Mouse (Mus musculus): Measurements from ENCODE around the gene Itih1. TPM values are rescaled to one million over a fixed set of nuclear protein-coding genes. Genes with fewer than 3 reads are reported as not detected.

The Itih1 gene
- polyA plus RNA-seq, 1 experiment = not detected

DNA sequence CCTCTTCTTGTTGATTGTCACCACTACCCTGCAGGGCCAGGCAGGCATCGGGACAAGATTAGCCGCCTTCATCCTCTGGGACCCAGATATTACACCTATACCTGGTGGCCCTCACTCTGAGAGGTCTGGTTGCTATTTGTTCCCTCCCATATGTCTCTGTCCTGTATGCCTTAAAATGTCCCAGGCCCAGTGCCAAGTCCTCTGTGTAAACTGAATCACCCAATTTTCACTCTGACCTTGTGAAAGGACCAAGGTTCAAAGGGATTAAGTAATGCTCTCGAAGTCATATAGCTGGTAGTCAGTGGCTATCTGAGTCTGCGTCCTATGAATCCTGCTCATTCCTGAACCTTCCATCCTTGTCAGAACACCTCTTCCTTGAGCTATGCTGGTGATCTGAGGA is 12.7 kb downstream of the Itih1 start:
- no peak overlapping the region for H3K4me3 ChIP-seq (ENCODE audit: low read depth, low read length)
- no peaks in the 10 kb centered on the region for H3K9me3 ChIP-seq (replicated peaks; ENCODE audit: control insufficient read depth, insufficient read depth, low read length, poor library complexity, severe bottlenecking)
- H3K27me3 ChIP-seq (ENCODE audit: control insufficient read depth, insufficient read depth, low read length, poor library complexity, severe bottlenecking) = no peaks in the 10 kb centered on the region
- H3K4me1 ChIP-seq (ENCODE audit: control insufficient read depth, insufficient read depth, low read length) = no peaks in the 10 kb centered on the region
- H3K27ac ChIP-seq (ENCODE audit: insufficient read depth, low read length) = no peak overlapping the region
- no peaks in the 10 kb centered on the region for H3K36me3 ChIP-seq (ENCODE audit: control insufficient read depth, insufficient read depth, low read length, poor library complexity, severe bottlenecking)
- H3K9ac ChIP-seq (ENCODE audit: low read depth, poor library complexity, severe bottlenecking) = no peak overlapping the region
- TF ChIP-seq POLR2A (IDR thresholded peaks at IDR 0.05; ENCODE audit: insufficient read depth, low read length) (no peak), EP300 (IDR thresholded peaks at IDR 0.05; ENCODE audit: insufficient read depth, low read depth, low read length) (no peak), CTCF (IDR thresholded peaks at IDR 0.05; ENCODE audit: low read depth, low read length) (no peak)

DNA sequence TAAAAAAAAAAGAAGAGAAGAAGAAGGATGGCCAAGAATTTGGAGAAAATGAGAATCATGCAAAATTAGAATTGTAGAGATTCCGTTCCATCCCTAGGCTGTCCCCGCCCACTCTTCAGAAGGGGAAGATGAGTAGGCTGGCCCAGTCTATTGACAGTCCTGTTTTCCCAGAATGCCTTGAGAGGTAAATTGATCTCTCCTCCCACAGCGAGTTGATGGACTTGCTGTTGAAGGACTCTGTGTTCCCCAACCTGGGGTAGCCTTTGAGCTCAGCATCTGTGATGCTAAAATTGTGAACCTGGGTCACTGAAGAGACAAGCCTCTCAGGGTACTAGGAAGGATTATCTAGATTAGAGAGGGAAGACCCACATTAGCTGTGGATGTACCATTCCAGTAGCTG is 17.6 kb downstream of the Itih1 start:
- no peak for TF ChIP-seq EP300 (IDR thresholded peaks at IDR 0.05; ENCODE audit: insufficient read depth, low read depth, low read length)
- no peak for TF ChIP-seq POLR2A (IDR thresholded peaks at IDR 0.05; ENCODE audit: insufficient read depth, low read length)
- no peak for TF ChIP-seq CTCF (IDR thresholded peaks at IDR 0.05; ENCODE audit: low read depth, low read length)
- Histone ChIP-seq H3K9ac (ENCODE audit: low read depth, poor library complexity, severe bottlenecking) (no peak overlapping the region), H3K4me3 (ENCODE audit: low read depth, low read length) (no peak overlapping the region), H3K9me3 (replicated peaks; ENCODE audit: control insufficient read depth, insufficient read depth, low read length, poor library complexity, severe bottlenecking) (no peaks in the 10 kb centered on the region), H3K27ac (ENCODE audit: insufficient read depth, low read length) (no peak overlapping the region), H3K4me1 (ENCODE audit: control insufficient read depth, insufficient read depth, low read length) (no peaks in the 10 kb centered on the region), H3K36me3 (ENCODE audit: control insufficient read depth, insufficient read depth, low read length, poor library complexity, severe bottlenecking) (no peaks in the 10 kb centered on the region), H3K27me3 (ENCODE audit: control insufficient read depth, insufficient read depth, low read length, poor library complexity, severe bottlenecking) (no peaks in the 10 kb centered on the region)

DNA sequence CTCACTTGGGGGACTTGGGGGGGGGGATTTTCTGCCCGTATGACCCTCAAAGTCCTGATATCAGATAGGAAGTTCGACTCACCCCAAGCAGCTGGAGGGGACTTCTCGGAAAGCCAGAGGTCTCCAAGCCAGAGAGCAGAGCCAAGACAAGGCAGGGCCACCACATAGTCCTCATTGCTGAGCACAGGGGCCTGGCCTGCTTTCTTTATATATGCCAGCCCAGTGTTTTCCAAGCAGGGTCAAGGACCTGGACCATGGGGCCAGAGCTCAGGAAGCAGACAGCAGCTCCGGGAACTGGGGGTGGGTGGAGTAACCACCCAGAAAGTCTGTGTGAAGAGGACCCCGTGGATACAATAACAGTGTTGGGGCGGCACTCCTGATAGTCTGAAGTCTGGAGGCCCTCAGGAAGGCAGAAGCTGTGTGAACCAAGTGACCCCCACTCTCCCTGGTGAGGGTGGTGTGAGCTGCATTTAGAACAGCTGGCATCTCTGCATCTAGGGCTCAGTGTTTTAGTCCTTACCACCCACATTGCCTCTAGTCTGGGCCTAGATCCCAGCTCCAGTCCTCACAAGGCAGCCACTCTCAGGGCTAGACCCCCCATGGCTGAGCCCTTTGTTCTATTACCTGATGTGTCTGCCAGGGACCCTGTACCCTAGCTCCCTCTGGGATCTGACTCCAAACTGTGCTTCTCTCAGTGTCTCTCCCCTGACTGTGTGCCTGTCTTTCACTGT is 19.5 kb downstream of the Itih1 start, which contains the start of gene Itih3:
Itih3 (minus strand) TSS at position 386 of the 731 bp plus-strand sequence.
- TF ChIP-seq POLR2A (IDR thresholded peaks at IDR 0.05; ENCODE audit: insufficient read depth, low read length) (no peak), EP300 (IDR thresholded peaks at IDR 0.05; ENCODE audit: insufficient read depth, low read depth, low read length) (no peak), CTCF (IDR thresholded peaks at IDR 0.05; ENCODE audit: low read depth, low read length) (no peak)
- Histone ChIP-seq H3K4me3 (ENCODE audit: low read depth, low read length) (no peak within 1 kb of the TSS), H3K9me3 (replicated peaks; ENCODE audit: control insufficient read depth, insufficient read depth, low read length, poor library complexity, severe bottlenecking) (no peaks in the 10 kb centered on the region), H3K27ac (ENCODE audit: insufficient read depth, low read length) (no peak within 1 kb of the TSS), H3K9ac (ENCODE audit: low read depth, poor library complexity, severe bottlenecking) (no peak within 1 kb of the TSS), H3K36me3 (ENCODE audit: control insufficient read depth, insufficient read depth, low read length, poor library complexity, severe bottlenecking) (no peaks in the 10 kb centered on the region), H3K4me1 (ENCODE audit: control insufficient read depth, insufficient read depth, low read length) (no peaks in the 10 kb centered on the region), H3K27me3 (ENCODE audit: control insufficient read depth, insufficient read depth, low read length, poor library complexity, severe bottlenecking) (no peaks in the 10 kb centered on the region)

DNA sequence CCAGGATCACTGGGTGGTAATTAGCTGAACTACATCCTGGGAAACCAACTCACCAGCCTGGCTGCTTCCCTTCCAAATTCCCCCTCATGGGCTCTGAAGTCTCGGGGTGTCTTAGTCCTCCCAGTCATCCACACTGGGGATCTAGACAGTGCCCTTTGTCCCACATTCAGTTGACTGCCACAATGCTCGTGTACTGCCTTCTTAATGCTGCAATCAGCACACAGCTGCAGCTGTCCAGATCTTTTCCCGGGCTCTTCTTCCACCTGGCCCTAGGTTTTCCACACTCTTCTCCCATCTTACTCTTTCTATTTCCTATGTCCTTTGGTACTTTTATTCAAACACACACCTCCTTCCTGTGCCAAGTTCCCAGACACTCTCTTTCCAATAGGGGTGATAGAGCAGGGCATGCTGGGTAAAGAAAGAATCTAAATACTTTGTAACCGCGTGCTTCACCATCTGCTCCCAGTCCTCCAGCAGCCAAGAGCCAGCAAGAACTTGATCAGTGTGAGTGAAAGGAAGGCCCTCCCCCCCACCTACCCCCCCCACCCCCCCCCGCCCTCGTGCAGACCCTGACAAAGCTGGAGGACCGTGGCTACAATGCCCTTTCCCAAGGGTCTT is 20.9 kb downstream of the Itih1 start:
- no peaks in the 10 kb centered on the region for H3K4me1 ChIP-seq (ENCODE audit: control insufficient read depth, insufficient read depth, low read length)
- H3K9ac ChIP-seq (ENCODE audit: low read depth, poor library complexity, severe bottlenecking) = no peak overlapping the region
- no peaks in the 10 kb centered on the region for H3K36me3 ChIP-seq (ENCODE audit: control insufficient read depth, insufficient read depth, low read length, poor library complexity, severe bottlenecking)
- no peak overlapping the region for H3K27ac ChIP-seq (ENCODE audit: insufficient read depth, low read length)
- no peaks in the 10 kb centered on the region for H3K27me3 ChIP-seq (ENCODE audit: control insufficient read depth, insufficient read depth, low read length, poor library complexity, severe bottlenecking)
- H3K9me3 ChIP-seq (replicated peaks; ENCODE audit: control insufficient read depth, insufficient read depth, low read length, poor library complexity, severe bottlenecking) = no peaks in the 10 kb centered on the region
- H3K4me3 ChIP-seq (ENCODE audit: low read depth, low read length) = no peak overlapping the region
- TF ChIP-seq EP300 (IDR thresholded peaks at IDR 0.05; ENCODE audit: insufficient read depth, low read depth, low read length) (no peak), CTCF (IDR thresholded peaks at IDR 0.05; ENCODE audit: low read depth, low read length) (no peak), POLR2A (IDR thresholded peaks at IDR 0.05; ENCODE audit: insufficient read depth, low read length) (no peak)

DNA sequence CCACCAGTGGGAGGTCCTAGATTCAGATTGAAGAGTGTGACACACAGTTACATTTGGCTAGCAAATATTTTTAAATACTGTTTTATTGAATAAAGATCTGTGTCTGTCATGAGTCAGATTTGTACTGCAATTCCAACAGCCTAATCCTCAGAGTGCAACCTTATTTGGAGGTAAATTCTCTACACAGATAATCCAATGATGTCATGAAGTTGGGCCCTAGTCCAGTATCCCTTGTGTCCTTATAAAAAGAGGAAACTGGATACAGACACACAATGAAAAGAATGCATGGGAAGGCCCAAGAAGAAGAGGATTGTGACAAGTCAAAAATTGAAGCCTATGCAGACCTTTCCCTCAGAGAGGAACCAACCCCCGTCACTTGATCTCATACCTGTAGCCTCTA is 26.6 kb downstream of the Itih1 start:
- Histone ChIP-seq H3K9ac (ENCODE audit: low read depth, poor library complexity, severe bottlenecking) (no peak overlapping the region), H3K9me3 (replicated peaks; ENCODE audit: control insufficient read depth, insufficient read depth, low read length, poor library complexity, severe bottlenecking) (no peaks in the 10 kb centered on the region), H3K27me3 (ENCODE audit: control insufficient read depth, insufficient read depth, low read length, poor library complexity, severe bottlenecking) (no peaks in the 10 kb centered on the region), H3K36me3 (ENCODE audit: control insufficient read depth, insufficient read depth, low read length, poor library complexity, severe bottlenecking) (no peaks in the 10 kb centered on the region), H3K4me1 (ENCODE audit: control insufficient read depth, insufficient read depth, low read length) (no peaks in the 10 kb centered on the region), H3K27ac (ENCODE audit: insufficient read depth, low read length) (no peak overlapping the region), H3K4me3 (ENCODE audit: low read depth, low read length) (no peak overlapping the region)
- TF ChIP-seq POLR2A (IDR thresholded peaks at IDR 0.05; ENCODE audit: insufficient read depth, low read length) (no peak), EP300 (IDR thresholded peaks at IDR 0.05; ENCODE audit: insufficient read depth, low read depth, low read length) (no peak), CTCF (IDR thresholded peaks at IDR 0.05; ENCODE audit: low read depth, low read length) (no peak)

DNA sequence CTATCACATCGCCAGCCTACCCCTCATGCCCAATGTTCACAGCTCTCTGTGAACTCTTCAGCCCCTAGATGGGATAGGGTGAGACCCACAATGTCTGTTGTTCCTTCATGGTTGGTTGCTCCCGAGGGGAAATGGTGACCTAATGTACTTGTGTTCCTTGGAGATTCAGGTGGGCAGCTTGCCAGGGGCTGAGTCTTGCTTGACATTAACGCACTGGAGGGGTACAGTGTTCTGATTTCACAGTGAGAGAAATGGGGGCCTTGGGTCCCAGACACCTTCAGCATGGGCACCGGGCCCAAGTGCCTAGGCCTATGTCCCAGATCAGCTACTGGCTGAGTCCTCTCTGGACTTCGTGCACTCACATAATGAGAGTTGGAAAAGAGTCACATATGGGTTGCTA is 29.7 kb downstream of the Itih1 start:
- H3K36me3 ChIP-seq (ENCODE audit: control insufficient read depth, insufficient read depth, low read length, poor library complexity, severe bottlenecking) = no peaks in the 10 kb centered on the region
- H3K27ac ChIP-seq (ENCODE audit: insufficient read depth, low read length) = no peak overlapping the region
- H3K9ac ChIP-seq (ENCODE audit: low read depth, poor library complexity, severe bottlenecking) = no peak overlapping the region
- H3K27me3 ChIP-seq (ENCODE audit: control insufficient read depth, insufficient read depth, low read length, poor library complexity, severe bottlenecking) = no peaks in the 10 kb centered on the region
- TF ChIP-seq POLR2A (IDR thresholded peaks at IDR 0.05; ENCODE audit: insufficient read depth, low read length) = no peak
- no peak for TF ChIP-seq CTCF (IDR thresholded peaks at IDR 0.05; ENCODE audit: low read depth, low read length)
- TF ChIP-seq EP300 (IDR thresholded peaks at IDR 0.05; ENCODE audit: insufficient read depth, low read depth, low read length) = no peak
- no peaks in the 10 kb centered on the region for H3K9me3 ChIP-seq (replicated peaks; ENCODE audit: control insufficient read depth, insufficient read depth, low read length, poor library complexity, severe bottlenecking)
- no peak overlapping the region for H3K4me3 ChIP-seq (ENCODE audit: low read depth, low read length)
- no peaks in the 10 kb centered on the region for H3K4me1 ChIP-seq (ENCODE audit: control insufficient read depth, insufficient read depth, low read length)

Measured in ES-Bruce4 (cell line).